Mouse (Mus musculus) A20 (cell line): ENCODE results near the gene Hibadh.

ENCODE experiments used
- DNase-seq: peaks from one replicate; pipeline ENCODE4 v3.0.0-alpha.2; 2011; ENCODE audit warnings: low read depth, low spot score

The Hibadh gene

DNA sequence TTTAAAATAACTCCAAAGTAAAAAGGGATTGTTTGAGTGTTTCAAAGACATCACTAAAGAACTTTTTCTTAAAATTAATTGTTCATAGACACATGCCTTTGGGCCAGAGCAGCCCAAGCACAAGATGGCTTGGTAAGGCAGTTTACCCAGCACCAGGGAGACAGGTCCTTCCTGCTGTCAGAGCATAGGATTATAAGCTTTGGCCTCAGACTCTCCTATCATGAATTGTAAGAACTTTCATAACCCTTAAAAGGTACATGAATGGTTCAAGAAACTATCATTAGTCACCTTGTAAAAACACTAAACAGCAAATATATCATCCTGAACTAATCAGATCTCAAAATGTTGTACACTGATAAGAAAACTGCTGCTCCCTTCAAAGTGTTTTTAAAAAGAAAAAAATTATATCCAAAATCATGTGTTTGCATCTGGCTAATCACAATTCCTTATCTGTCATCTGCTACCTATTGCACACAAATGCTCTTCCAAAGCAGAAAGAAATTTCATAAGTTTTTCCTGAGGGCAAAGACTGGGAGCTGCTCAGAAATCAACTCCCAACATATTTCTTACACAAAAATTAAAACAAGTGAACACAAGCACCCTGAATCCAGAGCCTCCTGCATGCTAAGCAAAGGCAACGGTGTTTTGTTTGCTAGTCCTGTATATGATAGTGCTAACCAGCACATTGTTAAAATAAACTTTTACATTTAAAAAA, 1.6 kb downstream of the Hibadh start:
- DNase-seq = peak; percentile 15

DNA sequence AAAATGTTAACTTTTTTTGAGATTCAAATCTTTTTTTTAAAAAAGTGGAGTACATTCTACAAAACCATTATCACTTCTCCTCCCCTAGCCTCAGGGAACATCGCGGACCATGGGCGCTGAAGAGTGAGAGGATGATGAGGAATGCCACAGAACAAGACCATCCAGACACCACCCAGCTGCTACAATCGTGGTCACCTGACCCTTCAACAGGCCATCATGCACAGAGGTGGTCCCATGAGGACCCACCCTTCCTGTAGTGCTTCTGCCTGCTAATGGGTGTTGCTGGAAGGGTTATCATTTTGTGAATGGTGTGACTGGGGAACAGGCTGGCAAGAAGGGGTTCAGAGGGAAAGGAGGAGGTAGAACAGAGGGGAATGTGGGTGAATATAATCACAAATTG, 2.9 kb downstream of the Hibadh start:
- no peak for DNase-seq

DNA sequence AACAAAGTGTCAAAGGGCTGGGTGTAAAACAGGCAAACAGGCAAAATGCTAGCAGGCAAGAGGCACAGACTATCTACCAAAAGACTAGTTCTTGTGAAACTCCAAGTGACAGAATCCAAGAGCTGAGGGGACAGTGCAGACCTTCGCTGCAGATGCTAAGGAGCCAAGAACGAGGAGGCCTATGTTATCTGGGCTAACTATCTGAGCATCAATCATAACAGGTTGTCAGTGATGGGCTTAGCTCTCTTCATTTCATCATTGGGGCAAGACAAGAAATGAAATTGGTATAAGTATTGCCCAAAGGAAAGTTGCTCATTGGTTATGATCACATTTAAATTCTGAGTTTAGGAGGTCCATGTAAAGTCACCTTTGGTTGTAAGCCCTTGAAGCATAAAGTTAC, 4.8 kb downstream of the Hibadh start:
- no peak for DNase-seq

DNA sequence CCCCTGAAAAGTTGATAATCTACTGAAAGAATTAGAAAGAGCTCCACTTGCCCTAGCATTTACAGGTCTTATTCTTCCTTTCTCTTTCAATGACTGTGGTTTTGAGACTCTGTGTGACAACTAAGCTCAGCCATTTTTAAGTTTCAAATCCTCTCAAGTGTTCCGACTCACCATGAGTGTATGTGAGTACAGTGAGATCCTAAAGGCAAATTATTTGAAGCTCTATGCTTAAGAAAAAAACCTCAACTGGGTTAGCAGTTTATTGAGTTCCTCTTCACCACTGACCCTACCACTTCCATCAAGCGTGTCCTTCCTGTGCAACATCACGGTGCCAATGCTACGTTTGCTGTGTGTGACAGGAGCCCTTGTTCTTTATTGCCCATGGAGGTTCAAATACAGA, 9.6 kb downstream of the Hibadh start:
- no peak for DNase-seq

DNA sequence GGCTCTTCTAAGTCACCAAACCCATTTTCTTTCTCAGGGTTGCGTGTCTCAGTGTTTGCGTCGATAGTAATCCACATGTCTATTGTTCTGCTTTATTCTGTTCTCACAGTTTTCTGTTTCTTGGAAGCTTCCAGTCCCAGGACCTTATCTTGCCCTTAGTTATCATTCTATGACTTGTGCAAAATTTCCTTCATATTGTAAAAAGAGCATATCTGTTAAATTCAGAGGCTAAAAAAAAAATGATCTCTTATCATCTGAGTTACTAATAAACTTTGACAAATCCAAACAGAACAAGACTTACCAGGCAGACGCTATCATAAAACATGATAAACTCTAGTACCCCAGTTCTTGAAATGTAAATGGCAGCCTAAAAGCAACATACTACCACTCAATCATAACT, 11.0 kb downstream of the Hibadh start:
- no peak for DNase-seq

DNA sequence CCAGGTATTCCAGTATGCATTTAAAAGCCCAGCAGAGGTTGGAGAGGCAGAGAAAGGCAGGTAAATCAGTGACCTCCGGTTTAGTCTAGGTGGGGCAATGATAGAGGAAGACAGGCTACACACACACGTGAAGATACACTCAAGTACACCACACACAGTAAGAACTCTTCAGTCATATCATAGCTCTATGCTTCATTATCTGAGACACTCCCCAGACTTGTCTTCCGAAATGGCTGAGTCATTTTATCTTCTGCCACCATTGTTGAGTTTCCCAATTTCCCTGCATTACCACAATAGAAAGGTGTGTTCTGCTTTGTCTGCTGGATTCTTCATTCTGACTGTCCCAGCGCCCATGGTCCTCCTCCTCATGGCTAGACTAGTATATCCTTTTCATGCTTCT, 13.5 kb downstream of the Hibadh start:
- no peak for DNase-seq

DNA sequence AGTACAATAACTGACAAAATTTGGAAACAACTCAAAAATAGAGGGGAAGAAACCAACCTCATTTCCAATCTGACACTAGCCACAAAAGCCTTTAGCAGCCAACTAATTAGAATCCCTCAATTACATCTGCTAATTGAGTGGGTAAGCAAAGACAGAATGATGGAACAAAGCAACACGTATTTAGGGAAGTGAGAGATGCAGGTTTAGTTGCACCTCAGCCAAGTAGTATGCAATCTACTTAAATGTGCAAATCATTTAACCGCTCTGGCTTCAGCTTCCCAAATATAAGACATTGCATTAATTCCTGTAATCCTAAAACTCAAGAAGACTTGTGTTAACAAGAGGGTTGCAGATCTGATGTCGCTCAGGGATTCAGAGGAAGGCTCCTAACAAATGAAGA, 16.4 kb downstream of the Hibadh start:
- peak; percentile 23 for DNase-seq

DNA sequence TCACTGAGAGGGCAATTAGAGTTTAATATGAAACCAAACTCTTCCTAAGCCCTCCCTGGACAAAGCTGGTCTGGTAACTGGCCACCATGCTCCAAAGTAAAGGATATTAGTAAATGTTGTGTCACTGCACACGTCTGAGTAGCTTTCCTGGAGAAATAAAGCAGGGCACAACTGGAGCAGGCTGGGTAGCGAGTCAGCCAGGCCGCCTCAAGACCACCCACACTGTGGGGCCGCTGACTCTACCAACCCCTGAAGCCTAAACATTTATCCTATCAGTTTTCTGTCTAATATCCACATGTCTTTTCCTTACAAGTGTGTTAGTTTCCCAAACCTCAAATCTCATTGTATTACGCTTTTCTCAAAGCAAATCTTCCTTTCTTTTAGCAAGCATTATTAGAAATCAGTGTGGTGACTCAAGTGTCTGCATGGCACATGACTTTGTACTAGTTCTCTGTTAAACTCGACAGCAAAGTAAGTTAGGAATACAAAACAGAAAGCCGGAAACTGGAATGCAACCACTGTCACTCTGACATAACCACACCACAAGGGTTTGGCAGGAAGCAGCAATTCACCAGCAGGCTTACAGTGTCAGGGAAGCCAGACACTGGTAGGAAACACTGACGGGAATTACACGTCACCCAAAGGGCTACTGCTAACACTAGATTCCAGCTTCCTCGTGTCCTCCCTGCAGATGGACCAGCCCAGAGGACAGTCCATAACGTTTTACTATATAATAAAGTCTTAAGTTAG, 18.3 kb downstream of the Hibadh start:
- no peak for DNase-seq

DNA sequence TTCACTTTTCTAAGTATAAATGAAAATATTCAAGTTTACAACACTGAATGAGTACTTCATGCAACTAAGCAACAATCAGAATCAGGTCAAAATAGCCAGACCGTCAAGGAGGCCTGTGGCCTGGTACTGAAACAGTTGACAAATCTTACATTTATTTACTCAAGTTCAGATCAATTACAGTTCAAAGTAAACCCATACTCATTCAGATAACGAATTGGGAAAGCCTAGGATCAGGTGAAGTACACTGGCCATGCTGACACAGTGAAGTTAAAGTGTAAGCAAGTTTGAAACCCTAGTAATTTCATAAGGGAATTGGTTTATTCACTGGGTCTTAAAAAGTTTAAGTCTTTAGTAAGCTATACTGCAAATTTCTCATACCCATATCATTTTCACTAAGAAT, 20.1 kb downstream of the Hibadh start:
- no peak for DNase-seq

DNA sequence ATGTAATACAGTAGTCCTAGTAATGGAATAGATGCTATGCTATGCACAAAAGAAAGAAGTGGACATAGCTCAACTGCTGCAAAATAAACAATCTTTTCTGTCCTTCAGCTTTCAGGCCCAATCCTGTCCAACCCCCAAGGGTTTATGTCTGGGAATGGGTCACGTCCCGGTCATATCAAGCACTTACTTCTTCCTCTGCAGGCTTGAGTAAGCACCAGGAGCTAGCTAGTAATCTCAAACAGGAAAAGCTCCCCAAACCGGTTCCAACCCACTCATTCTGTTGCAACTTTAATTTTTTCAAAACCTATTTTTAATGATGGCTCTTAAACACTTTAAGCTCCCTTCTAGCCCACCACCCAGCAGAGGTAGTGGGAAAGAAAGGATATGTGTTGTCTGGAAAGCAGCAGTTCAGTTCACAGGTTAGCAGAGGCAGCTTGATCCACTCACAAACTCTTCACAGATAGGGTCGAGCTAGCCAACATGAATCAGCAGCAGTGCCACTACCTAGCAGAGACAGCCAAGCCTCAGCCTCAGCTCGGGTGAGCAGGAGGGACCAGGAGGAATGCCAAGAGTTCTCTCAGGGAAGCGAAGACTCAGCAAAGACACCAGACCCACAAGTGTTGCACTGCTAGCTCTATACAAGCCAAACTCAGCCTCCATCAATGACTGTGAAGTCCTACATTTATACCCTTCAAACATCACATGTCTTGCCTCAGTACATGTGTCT, 30.4 kb downstream of the Hibadh start:
- DNase-seq = no peak

DNA sequence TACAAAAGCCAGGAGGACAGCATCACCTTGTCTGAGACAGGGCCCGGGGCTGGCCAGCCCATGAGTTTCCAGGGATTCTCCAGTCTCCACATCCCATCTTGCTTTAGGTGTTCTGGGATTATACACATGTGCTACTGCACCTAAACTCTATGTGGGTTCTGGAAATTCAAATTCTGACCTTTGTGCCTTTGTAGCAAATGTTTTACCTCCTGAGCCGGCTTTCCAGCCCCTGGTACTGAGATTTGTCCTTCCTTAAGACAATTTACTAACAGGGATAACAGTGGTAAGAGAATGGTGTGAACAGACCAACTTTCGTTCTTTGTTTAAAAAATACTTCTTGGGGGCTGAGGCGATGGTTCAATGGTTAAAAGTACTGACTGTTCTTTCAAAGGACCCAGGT, 32.1 kb downstream of the Hibadh start:
- DNase-seq = no peak

DNA sequence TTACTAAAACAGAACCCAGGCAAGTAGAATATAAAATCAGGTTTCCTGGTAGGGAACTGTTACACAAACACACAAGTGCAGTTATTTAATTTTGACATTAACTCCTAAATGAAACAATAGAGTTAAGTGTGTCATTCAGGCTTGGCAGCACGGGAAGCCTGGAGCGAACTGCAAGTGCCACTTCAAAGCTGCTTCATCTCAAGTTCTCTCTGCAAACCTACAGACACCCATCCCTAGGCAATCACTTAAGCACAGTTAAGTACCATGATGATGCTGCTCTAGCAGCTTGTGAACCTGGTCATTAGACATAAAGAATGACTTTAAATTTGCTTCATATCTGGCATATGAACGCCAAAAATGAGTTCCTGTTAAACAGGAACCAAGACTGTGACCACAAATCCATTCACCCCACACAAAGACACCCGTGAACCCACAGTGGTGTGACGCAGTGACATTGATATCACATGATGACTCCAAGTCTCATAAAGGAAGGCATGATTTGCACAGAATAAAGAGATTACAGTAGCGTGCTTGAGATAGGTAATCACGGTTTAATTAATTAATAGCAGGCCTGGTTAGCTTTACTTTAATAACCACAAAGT, 33.3 kb downstream of the Hibadh start:
- DNase-seq = no peak

DNA sequence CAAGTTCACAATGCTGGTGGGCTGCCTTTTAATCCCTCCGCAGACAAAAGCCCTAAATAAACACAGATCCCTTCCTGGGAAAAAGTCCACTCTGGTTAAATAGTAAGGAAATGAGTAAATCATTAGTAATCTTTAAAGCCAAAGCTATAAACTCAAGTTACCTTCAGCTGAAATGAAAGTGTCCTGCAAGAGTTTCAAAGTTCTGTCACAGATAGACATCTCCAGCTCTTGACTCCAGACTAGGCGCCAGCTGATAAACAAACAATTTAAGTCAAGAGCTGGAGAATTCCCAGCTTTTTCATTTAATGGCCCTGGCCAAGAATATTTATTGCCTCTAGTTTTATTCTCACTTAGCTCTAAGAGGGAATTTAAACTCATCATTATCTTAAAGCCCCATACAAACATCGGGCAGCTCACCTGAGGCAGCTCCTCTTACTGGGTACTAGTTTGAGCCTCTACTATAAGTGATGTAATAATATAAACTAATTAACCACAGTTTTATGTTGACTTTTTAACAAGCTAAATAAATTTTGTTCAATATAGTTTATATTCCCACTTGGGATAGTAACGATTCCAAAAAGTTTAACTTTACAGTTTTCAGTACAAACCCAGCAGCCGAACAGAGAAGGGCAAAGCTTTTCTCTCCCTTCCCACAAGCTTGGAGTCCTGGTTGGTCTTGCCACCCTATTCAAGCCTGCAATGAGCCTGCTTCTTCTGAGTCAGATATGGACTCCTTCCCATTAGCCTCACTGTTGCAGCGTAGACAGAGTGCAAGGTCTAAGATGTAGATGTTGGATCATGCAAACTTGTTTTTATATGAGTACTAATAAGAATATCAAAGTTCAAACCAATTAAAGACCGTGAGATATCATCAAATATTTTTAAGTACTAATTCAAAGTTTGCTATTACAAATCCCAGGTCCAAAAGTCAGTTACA, 38.2 kb downstream of the Hibadh start:
- no peak for DNase-seq

DNA sequence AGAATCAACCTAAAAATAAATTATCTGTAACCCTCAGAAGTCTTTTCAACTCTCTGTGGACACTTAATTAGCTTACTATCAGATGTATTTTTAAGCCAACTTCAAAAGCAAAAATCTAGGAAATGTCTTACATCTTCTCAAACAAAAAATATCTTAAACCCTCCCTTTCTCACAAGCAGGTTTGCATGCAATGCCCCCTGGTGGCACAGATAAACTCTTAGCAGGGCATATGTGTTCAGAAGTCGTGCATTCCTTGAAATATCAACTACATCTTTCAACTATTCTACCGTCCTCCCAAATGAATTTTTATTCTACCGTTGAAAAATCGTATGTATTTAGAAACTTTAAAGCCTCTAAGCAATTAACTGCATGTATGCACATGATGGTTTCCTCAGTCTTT, 39.1 kb downstream of the Hibadh start:
- DNase-seq = peak; percentile 69

DNA sequence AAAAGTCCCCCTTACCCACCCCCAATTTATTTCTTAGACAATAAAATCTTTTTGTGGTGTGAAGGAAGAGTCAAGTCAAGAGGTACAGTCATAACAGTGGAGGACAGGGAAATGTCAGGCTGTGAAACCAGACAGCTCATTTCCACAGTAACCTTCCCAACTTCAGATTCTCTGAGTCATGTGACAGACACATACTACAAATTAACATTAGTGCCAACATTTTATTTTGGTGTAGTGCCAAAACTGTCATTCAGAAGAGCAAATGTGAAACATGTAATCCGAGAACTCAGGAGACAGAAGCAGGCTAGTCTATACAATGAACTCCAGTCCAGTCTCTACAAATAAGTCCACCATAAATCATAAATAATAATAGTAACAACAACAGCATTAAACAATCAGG, 45.4 kb downstream of the Hibadh start:
- DNase-seq = no peak

DNA sequence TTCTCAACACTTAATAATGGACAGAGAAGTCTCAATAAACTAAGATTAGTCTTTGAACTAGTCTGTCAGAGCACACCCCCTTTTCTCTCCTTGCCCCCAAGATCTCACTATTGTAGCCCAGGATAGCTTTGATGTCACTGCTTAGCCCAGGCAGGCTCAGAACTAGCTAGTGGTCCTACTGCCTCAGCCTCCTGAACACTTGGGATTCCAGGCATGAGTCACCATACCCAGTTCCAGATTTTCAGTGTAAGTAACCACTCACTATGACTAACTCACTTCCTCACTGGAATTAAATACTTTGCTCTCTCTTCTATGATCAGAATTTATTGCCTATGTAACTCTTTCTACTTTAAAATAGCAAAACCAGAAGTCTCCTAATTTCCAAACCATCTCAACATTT, 53.6 kb downstream of the Hibadh start:
- no peak for DNase-seq

DNA sequence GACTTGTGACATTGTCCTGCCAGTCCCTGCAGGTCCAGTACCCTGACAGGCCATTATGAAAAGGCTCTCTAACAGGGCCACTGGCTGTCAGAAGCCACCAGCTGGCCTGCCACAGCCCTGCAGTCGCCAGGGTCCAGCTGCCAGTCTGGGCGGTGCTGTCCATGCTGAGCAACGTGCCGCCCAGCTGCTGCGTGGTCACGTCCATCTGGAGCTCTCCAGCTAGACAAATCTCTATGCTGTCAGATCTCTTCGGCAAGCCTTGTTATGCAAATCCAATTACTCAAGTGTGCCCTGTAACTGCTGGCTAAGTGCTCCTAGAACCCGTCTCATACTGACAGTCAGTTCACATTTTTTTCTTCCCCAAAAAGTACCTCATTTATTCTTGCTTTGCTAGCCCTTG, 55.8 kb downstream of the Hibadh start:
- peak; percentile 87 for DNase-seq

DNA sequence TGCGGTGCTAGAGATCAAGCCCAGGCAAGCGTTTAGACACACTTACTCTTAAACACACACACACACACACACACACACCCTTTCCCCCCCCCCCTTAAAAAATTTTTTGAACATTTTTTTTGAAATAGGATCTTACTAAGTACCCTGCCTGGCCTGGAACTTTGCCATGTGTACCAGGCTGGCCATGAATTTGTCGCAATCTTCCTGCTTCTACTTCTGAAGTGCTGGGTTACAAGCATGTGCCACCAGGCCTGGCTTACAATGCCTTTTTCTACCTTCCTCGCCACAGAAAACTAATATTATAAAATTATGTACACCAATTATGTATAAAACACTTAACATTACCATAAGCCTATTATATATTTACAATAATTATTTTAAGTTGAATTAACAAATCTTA, 59.1 kb downstream of the Hibadh start:
- no peak for DNase-seq

DNA sequence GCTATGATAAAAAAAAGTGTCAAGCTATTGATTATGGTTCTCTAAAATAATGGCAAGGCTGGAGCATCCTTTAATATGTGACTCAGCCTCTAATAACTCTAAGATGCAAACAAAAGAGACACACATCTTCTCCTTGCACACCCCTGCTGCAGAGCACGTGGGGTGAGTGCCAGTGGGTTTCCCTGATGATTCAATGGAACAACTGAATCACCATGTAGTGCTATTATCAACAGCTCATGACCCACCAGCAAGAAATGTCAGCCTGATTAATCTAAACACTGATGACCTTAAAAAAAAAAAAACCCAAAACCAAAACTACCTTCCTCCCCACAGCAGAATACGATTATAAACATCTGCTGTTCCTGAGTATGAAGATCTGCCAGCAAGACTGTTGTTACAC, 61.9 kb downstream of the Hibadh start:
- DNase-seq = no peak

DNA sequence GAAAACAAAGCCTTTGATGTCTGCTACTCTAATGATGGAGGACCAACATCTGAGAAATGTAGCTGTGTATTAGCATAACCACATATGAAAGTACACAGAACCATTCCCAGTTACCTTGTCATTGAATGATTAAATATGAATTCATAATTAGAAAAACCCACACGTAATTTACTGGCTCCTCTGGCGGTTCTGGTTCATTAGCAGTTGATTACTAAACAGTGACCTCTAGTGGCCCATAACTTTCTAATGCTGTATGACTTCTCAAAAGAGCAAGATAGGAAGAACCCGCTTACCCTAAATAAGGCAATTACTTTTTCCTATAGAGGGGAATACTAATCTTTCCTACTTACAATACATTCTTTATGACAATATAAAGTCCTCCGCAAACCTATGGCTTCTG, 62.9 kb downstream of the Hibadh start:
- peak; percentile 63 for DNase-seq

DNA sequence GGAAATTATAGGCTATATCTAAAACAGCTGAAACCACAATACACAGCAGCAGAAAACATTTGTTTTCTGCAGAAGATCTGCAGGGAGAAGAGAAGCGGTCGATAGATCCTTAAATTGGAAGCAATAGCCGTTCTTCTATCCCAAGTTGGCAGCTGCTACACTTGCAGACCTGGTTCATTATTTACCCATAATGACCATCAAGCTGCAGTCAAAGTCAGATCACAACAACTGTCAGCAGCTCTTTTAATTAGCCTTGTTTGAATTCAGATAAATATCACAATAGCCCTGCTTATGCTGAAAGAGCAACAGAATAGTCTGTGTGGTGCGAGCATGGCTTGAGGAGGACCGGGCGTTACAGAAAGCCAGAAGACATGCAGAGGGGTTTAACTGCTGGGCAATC, 71.5 kb downstream of the Hibadh start:
- no peak for DNase-seq
